Mouse (Mus musculus) liver, embryonic 12.5 days (tissue): ENCODE results near the gene Dcun1d5. TPM values are rescaled to one million over a fixed set of nuclear protein-coding genes. Genes with fewer than 3 reads are reported as not detected.
A peak's percentile ranks its signal among the peaks of the same experiment; 100 is the strongest.
"Not testable (repeated sequence)": the region's sequence is repeated elsewhere in the genome, so short reads cannot be mapped to it uniquely, and the experiment has no call there.

Experiments used
- ATAC-seq: fragments of 200-750 bp; cut with Nextera tagmentation; 2 replicates; pipeline ENCODE4 v1.8.0; 2017; ENCODE audit warnings: moderate number of reproducible peaks, mild to moderate bottlenecking, moderate library complexity
- H3K27ac ChIP-seq: fragments of 300-500 bp; sonication (generic); 2 replicates; pipeline ENCODE4 v1.5.1; 2016; ENCODE audit warnings: mild to moderate bottlenecking
- H3K27me3 ChIP-seq: fragments of 300-500 bp; sonication (generic); replicated peaks from 2 replicates; pipeline ENCODE4 v1.6.1; 2016; ENCODE audit warnings: mild to moderate bottlenecking, moderate library complexity
- H3K36me3 ChIP-seq: fragments of 300-500 bp; sonication (generic); 2 replicates; pipeline ENCODE4 v1.6.1; 2016; ENCODE audit warnings: mild to moderate bottlenecking, moderate library complexity
- H3K4me1 ChIP-seq: fragments of 300-500 bp; sonication (generic); 2 replicates; pipeline ENCODE4 v1.6.1; 2016
- H3K4me2 ChIP-seq: fragments of 300-500 bp; sonication (generic); 2 replicates; pipeline ENCODE4 v1.6.1; 2016; ENCODE audit warnings: mild to moderate bottlenecking, moderate library complexity
- H3K4me3 ChIP-seq: fragments of 300-500 bp; sonication (generic); 2 replicates; pipeline ENCODE4 v1.5.1; 2016; ENCODE audit warnings: mild to moderate bottlenecking, moderate library complexity
- H3K9ac ChIP-seq: fragments of 300-500 bp; sonication (generic); 2 replicates; pipeline ENCODE4 v1.6.1; 2016; ENCODE audit warnings: mild to moderate bottlenecking, moderate library complexity
- H3K9me3 ChIP-seq: fragments of 300-500 bp; sonication (generic); replicated peaks from 2 replicates; pipeline ENCODE4 v1.6.1; 2016; ENCODE audit warnings: mild to moderate bottlenecking, moderate library complexity
- WGBS: fragments of 180-500 bp; shearing (Covaris S2); methylation state at CpG from one replicate; pipeline ENCODE4 v1.1.7; 2016; ENCODE audit not compliant: insufficient replicate concordance; 5-methylcytosine and 5-hydroxymethylcytosine counted together
- polyA plus RNA-seq: library from polyadenylated mRNA; unstranded; fragments of >200 nt; fragmentation: Nextera tagmentation; extraction: Ambion mirVana; gene quantifications from 2 replicates; pipeline ENCODE4 v1.2.1, GENCODE M21; 2016

The Dcun1d5 gene
- 111 and 113 TPM in 2 replicates for polyA plus RNA-seq

DNA sequence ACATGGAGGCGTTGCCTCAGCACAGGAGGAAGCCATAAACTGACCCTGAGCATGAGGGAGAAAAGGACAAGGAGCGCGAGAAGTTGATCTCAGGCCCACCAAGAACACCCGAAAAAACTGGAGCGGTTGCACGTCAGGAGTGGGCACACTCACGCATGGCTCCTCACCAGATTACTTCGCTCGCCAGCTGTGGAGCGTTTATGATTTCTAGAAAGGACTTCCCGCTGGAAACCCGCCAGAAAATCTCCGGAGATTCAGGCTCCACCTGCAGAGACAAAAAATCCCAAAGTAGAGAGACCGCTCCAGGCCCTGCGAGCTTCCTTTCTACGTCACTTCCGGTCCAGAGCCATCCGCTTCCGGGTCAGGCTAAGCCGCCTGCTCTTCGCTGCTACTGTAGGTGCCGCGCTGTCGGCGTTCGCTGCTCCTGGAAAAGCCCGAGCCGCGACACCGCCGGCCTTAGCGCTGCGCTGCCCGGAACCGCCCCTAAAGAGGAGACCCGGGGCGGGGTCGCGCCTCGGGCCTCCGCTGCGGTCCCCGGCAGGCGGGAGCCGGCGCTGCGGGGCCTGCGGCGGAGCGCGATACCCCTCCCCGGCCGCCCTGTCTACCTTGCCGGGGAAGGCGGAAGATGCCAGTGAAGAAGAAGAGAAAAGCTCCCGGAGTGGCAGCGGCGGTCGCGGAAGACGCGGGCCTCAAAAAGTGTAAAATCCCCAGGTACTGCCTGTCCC lies at the start of gene Dcun1d5, which contains the start of gene Dync2h1:
TSS of gene Dcun1d5 (plus strand) at position 349 of the 725 bp plus-strand sequence.
TSS of gene Dync2h1 (minus strand) at position 275 of the 725 bp plus-strand sequence.
- Histone ChIP-seq H3K9ac (peak within 1 kb of the TSS; percentile 95), H3K27ac (peak within 1 kb of the TSS; percentile 96), H3K4me1 (peaks cover 32% of the 10 kb centered on the region), H3K9me3 (no peaks in the 10 kb centered on the region), H3K4me3 (peak within 1 kb of the TSS; percentile 97), H3K36me3 (peaks cover 13% of the 10 kb centered on the region), H3K4me2 (peak within 1 kb of the TSS; percentile 88), H3K27me3 (no peaks in the 10 kb centered on the region)
- WGBS = under 1% methylated on average over 62 of the region's 62 CpGs
- ATAC-seq = peak; percentile 99

DNA sequence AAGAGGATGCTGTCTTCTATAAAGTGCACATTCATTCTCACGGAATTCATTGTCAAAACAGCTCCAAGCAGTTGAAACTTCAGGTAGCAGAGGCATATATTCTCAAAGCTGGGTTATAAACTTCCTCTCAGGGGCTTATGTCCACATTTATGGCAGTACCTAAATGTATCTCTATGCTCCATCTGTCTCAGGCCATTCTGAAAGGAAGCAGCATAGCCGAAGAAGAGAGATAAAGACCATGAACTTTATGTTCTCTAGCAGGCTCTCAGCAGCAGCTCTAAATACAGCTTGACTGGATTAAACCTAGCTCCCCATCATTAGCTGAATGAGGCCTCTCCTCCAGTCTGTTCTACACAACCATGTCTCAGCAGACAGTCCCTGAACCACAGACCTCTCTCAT lies 29.9 kb upstream of the Dcun1d5 start:
- H3K27me3 ChIP-seq = no peaks in the 10 kb centered on the region

DNA sequence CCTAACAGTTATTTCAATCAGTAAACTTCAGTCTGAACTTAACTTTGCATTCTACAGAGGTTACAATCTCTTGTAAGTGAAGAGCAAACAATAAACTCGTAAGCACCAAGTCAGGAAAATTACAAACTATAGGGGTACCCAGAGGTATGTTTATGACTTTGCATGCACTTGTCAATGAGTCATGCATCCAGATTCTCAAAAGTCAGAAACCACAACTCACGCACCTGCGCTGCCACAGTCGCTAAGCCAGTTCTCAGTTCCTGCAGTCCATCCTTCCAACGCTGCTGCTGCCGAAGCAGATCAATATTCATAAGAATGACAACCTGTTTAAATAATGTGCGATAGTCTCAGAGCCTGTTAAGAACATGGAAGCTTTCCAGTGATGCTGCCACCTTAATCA lies 25.7 kb upstream of the Dcun1d5 start:
- H3K27ac ChIP-seq = no peak overlapping the region
- WGBS = 86% methylated on average over 7 of the region's 7 CpGs
- H3K4me3 ChIP-seq = no peak overlapping the region
- no peaks in the 10 kb centered on the region for H3K27me3 ChIP-seq
- no peak overlapping the region for H3K9ac ChIP-seq
- ATAC-seq = no peak
- no peaks in the 10 kb centered on the region for H3K4me1 ChIP-seq
- H3K36me3 ChIP-seq = peaks cover 27% of the 10 kb centered on the region
- H3K4me2 ChIP-seq = no peak overlapping the region
- H3K9me3 ChIP-seq = no peaks in the 10 kb centered on the region

More for the DNA sequence above, 29.9 kb upstream of the Dcun1d5 start:
- no peak overlapping the region for H3K4me3 ChIP-seq
- peaks cover 20% of the 10 kb centered on the region for H3K36me3 ChIP-seq
- no peaks in the 10 kb centered on the region for H3K9me3 ChIP-seq
- H3K27ac ChIP-seq = no peak overlapping the region
- ATAC-seq = no peak
- no peak overlapping the region for H3K4me2 ChIP-seq
- no peak overlapping the region for H3K9ac ChIP-seq
- no peaks in the 10 kb centered on the region for H3K4me1 ChIP-seq
- 40% methylated on average over 2 of the region's 2 CpGs for WGBS

DNA sequence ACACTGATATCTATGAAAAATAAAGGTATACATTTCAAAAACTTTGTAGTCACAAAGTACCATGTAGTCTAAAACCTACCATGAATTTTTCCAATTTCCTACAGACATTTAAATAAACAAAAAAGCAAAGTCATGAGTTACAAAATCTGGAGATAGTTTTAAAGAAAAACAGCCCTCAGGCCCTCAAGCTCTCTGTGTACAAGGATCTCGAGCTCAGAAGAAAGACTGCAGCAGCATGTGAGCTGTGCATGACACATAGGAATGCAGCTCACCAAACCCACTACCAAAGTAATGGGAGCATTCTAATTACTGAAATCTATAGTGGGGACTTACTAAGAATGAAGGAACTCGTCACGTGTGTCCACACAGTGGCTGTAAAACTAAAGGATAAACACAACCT lies 24.6 kb upstream of the Dcun1d5 start:
- Histone ChIP-seq H3K27ac (no peak overlapping the region), H3K9ac (no peak overlapping the region), H3K4me2 (no peak overlapping the region), H3K27me3 (no peaks in the 10 kb centered on the region), H3K4me3 (no peak overlapping the region), H3K4me1 (no peaks in the 10 kb centered on the region), H3K9me3 (no peaks in the 10 kb centered on the region), H3K36me3 (peaks cover 27% of the 10 kb centered on the region)
- no peak for ATAC-seq
- WGBS = 71% methylated on average over 3 of the region's 3 CpGs

DNA sequence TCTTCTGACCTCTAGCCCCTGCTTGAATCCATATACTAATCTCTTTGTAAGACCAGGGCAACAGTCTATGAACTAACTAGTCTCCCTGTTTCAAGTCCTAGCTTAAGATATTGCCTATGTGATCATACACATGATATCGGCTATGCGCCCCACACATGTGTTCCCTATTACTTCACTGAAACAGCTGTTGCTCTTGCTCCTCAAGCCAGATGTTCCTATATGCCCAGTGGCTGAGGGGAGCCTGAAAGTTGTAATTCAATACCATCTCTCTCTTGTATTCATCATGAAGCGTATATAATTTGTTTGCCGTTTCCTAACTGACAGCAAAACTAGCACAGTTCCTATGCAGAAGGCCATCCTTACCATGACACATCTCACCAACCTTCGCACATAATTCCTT lies 23.6 kb upstream of the Dcun1d5 start:
- no peak for ATAC-seq
- no peak overlapping the region for H3K4me3 ChIP-seq

DNA sequence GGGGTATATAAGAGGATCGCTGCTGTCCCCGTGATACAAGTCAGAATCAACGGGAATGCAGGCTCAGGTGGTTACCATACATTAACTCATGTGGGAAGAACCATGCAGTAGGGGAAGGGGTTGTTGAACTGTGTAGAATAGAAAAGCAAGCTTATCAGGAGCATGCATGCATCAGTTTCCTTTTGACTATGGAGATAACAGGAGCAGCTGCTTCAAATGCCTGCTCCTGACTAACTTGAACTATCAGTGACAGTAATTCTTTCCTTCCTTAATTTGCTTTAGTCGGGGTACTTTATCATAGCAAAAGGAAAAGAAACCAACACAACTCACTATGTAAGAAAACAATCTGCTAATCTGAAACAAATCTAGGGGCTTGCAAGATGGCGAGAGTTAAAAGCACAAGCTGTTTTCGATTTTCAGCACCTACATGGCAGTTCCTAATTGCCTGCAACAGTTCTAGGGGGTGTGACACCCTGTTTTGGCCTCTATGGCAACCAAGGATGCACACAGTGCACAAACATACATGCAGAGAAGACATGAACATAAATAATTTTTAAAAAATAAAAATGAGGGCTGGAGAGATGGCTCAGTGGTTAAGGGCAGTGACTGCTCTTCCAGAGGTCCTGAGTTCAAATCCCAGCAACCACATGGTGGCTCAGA lies 16.9 kb upstream of the Dcun1d5 start:
- peak overlapping the region; percentile 30 for H3K4me2 ChIP-seq
- H3K36me3 ChIP-seq = peaks cover 4% of the 10 kb centered on the region; the same call in 1 of the 2 replicates
- ATAC-seq = peak; percentile 90
- no peak overlapping the region for H3K4me3 ChIP-seq
- no peaks in the 10 kb centered on the region for H3K9me3 ChIP-seq
- no peak overlapping the region for H3K27ac ChIP-seq
- WGBS = 27% methylated on average over 6 of the region's 6 CpGs
- no peaks in the 10 kb centered on the region for H3K27me3 ChIP-seq
- H3K9ac ChIP-seq = no peak overlapping the region
- H3K4me1 ChIP-seq = peaks cover 10% of the 10 kb centered on the region

More for the DNA sequence above, 23.6 kb upstream of the Dcun1d5 start:
- Histone ChIP-seq H3K36me3 (peaks cover 19% of the 10 kb centered on the region), H3K4me1 (no peaks in the 10 kb centered on the region), H3K4me2 (no peak overlapping the region), H3K27ac (no peak overlapping the region), H3K27me3 (no peaks in the 10 kb centered on the region), H3K9ac (no peak overlapping the region), H3K9me3 (no peaks in the 10 kb centered on the region)
- 82% methylated on average over 5 of the region's 5 CpGs for WGBS

DNA sequence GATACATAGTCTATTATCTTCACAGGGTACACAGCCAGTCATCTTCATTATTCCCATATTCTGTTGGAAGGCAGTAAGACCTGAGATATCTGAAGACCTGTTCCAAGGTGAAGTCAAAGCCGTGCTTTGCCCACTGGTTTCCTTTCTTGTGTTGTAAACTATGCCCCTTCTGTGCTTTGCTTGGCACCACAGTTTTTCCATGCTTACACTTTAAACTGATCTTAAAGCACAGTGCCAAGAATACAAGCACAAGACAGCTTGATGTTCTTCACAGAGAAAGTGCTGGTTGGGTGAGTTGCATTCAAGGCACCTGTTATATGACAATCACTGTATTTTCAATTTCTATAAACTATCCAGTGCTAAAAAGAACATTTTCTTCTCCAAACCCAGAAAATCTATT lies 10.6 kb upstream of the Dcun1d5 start:
- Histone ChIP-seq H3K4me2 (no peak overlapping the region), H3K27me3 (no peaks in the 10 kb centered on the region), H3K4me3 (no peak overlapping the region), H3K9ac (no peak overlapping the region), H3K9me3 (no peaks in the 10 kb centered on the region), H3K4me1 (peaks cover 12% of the 10 kb centered on the region), H3K36me3 (no peaks in the 10 kb centered on the region), H3K27ac (no peak overlapping the region)
- 77% methylated on average over 1 of the region's 1 CpGs for WGBS
- no peak for ATAC-seq

DNA sequence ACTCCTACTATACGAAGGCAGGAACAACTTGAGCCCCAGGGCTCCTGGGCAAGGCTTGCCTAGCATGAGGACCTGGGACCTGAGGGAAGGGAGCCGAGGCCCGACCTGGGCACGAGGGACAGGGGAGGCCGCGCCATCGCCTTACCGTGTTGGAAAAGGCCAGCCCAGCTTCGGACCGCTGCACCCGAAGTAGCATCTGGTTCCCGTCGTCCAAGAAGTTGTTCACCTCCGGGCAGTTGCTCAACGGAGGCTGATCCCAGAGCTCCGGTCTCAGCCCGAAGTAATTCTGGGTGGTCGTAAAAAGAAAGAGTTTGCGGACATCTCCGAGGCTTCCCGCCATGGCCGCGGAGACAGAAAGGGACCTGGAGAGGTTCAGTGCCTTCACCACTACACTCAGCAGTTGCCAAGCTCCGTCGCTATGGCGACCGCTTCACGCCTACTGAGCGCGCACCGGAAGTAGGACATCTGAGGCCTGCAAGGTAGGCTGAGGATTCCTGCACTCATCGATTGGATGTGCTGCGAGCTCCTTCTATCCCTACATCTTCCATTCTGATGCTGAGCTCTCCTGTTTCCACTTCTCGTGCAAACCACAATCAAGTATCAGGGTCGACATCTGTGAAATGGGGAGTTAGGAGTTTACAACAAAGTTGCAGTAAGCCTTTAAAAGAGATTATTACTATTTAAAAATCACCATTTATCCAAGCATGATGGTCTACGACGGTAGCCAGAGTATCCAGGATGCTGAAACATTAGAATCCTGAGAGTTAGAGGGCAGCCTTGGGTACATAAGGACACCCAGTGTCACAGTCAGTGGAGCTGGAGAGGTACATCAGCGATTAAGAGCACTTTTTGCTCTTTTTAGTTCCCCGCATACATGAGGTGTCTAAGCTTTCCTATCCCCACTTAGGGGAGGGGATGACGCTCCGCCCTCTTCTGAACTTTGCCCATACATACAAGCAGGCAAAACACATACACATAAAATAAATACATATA lies 7.4 kb upstream of the Dcun1d5 start:
- H3K4me1 ChIP-seq = peaks cover 12% of the 10 kb centered on the region

DNA sequence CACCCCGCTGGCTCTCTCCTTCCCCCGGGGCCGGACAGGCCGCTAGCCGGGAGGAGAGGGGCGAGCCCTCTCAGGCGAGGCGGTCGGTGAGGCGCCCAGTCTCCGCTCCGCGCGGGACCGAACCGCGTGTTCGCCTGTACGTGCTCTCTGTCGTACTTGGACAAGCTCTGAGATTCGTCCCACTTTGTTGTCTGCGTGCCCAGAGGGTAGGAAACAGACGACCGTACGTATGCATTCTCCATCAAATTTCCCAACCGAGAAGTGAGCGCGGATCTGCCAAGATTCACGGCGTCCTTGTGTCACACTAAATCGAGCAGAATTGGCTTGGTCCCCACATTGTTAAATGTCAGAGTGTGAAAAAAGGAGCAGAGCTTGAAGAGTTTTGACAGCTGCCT lies 574 bp downstream of the Dcun1d5 start:
- WGBS = under 1% methylated on average over 29 of the region's 31 CpGs
- Histone ChIP-seq H3K4me1 (peaks cover 34% of the 10 kb centered on the region), H3K27ac (peak overlapping the region; percentile 96), H3K36me3 (peaks cover 17% of the 10 kb centered on the region), H3K27me3 (no peaks in the 10 kb centered on the region), H3K4me3 (peak overlapping the region; percentile 97), H3K9me3 (no peaks in the 10 kb centered on the region), H3K4me2 (peak overlapping the region; percentile 88), H3K9ac (peak overlapping the region; percentile 95)
- peak; percentile 82 for ATAC-seq

More for the DNA sequence above, 7.4 kb upstream of the Dcun1d5 start:
- ATAC-seq = peak; percentile 96
- Histone ChIP-seq H3K27ac (no peak overlapping the region), H3K9ac (peak overlapping the region; percentile 56), H3K27me3 (no peaks in the 10 kb centered on the region), H3K4me3 (peak overlapping the region; percentile 60), H3K36me3 (peaks cover 7% of the 10 kb centered on the region), H3K4me2 (peak overlapping the region; percentile 88), H3K9me3 (no peaks in the 10 kb centered on the region)
- 12% methylated on average over 41 of the region's 41 CpGs for whole genome bisulfite sequencing

DNA sequence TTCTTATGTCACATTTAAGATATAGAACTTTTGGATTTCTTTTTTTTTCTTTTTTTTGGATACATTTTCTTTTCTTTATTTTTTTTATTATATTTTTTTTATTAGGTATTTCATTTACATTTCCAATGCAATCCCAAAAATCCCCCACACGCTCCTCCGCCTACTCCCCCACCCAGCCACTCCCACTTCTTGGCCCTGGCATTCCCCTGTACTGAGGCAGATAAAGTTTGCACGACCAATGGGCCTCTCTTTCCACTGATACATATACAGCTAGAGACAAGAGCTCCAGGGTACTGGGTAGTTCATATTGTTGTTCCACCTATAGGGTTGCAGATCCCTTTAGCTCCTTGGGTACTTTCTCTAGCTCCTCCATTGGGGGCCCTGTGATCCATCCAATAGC lies 6.4 kb downstream of the Dcun1d5 start:
- ATAC-seq = peak; percentile 97
- H3K36me3 ChIP-seq = peaks cover 16% of the 10 kb centered on the region
- H3K4me2 ChIP-seq = 0 out of 2 replicates have a peak overlapping the region, but pooled peaks have one; percentile 20
- not testable (repeated sequence) for H3K9ac ChIP-seq, H3K9me3 ChIP-seq, H3K27me3 ChIP-seq, H3K4me3 ChIP-seq, H3K27ac ChIP-seq
- peaks cover 18% of the 10 kb centered on the region for H3K4me1 ChIP-seq
- WGBS = 55% methylated on average over 3 of the region's 3 CpGs

DNA sequence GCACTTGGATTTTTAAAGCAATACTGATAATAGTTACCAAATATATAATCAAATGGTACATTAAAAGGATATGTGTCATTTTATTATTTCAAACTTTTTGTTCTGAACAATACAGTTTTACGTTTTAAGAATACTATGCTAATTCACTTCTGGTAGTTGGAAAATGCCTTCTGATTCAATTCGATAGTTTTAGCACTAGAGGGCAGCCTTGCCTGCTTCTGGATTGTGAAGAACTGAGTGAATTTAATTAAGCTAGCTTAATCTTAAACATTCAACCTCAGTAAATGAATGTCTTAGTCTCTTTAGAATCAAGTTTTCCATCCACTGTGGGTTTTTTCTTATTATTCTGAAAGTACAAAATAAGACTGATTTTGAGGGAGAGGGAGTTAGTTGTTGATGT lies 31.9 kb downstream of the Dcun1d5 start:
- no peak overlapping the region for H3K9ac ChIP-seq
- H3K27me3 ChIP-seq = no peaks in the 10 kb centered on the region

More for the DNA sequence above, 31.9 kb downstream of the Dcun1d5 start:
- no peak overlapping the region for H3K4me3 ChIP-seq
- ATAC-seq = no peak
- H3K9me3 ChIP-seq = no peaks in the 10 kb centered on the region
- WGBS = 42% methylated on average over 2 of the region's 2 CpGs
- no peak overlapping the region for H3K27ac ChIP-seq
- peaks cover 20% of the 10 kb centered on the region for H3K36me3 ChIP-seq
- H3K4me2 ChIP-seq = no peak overlapping the region
- no peaks in the 10 kb centered on the region for H3K4me1 ChIP-seq
